Mouse (Mus musculus) intestine, postnatal 0 days (tissue): ENCODE results near the gene Gmds. TPM values are rescaled to one million over a fixed set of nuclear protein-coding genes. Genes with fewer than 3 reads are reported as not detected.

Source experiments
- ATAC-seq: fragments of 200-750 bp; cut with Nextera tagmentation; 2 replicates; pipeline ENCODE4 v1.8.0; 2017; ENCODE audit warnings: mild to moderate bottlenecking, moderate TSS enrichment, moderate library complexity
- H3K27ac ChIP-seq: fragments of 300-500 bp; sonication (generic); 2 replicates; pipeline ENCODE4 v1.5.1; 2014; ENCODE audit warnings: mild to moderate bottlenecking, low read depth, low read length, moderate library complexity
- H3K27me3 ChIP-seq: fragments of 300-500 bp; sonication (generic); replicated peaks from 2 replicates; pipeline ENCODE4 v1.6.1; 2014; ENCODE audit warnings: low read length, mixed read lengths; ENCODE audit not compliant: control insufficient read depth, insufficient read depth
- H3K36me3 ChIP-seq: fragments of 300-500 bp; sonication (generic); 2 replicates; pipeline ENCODE4 v1.6.1; 2014; ENCODE audit warnings: mild to moderate bottlenecking, moderate library complexity; ENCODE audit not compliant: control insufficient read depth, insufficient read depth
- H3K4me1 ChIP-seq: fragments of 300-500 bp; sonication (generic); replicated peaks from 2 replicates; pipeline ENCODE4 v1.6.1; 2014; ENCODE audit warnings: antibody characterized with exemption, low read length, mixed read lengths; ENCODE audit not compliant: control insufficient read depth, insufficient read depth
- H3K4me2 ChIP-seq: fragments of 300-500 bp; sonication (generic); replicated peaks from 2 replicates; pipeline ENCODE4 v1.6.1; 2014; ENCODE audit warnings: low read depth, mild to moderate bottlenecking, moderate library complexity
- H3K4me3 ChIP-seq: fragments of 300-500 bp; sonication (generic); 2 replicates; pipeline ENCODE4 v1.5.1; 2014; ENCODE audit warnings: low read depth, low read length
- H3K9ac ChIP-seq: fragments of 300-500 bp; sonication (generic); 2 replicates; pipeline ENCODE4 v1.6.1; 2014; ENCODE audit warnings: mild to moderate bottlenecking, low read depth, low read length
- H3K9me3 ChIP-seq: fragments of 300-500 bp; sonication (generic); 2 replicates; pipeline ENCODE4 v1.6.1; 2016; ENCODE audit warnings: mixed run types; ENCODE audit not compliant: control insufficient read depth
- CTCF ChIP-seq: sonication (generic); IDR thresholded peaks from 2 replicates; pipeline ENCODE4 v1.5.1; 2016; ENCODE audit warnings: low read depth, mild to moderate bottlenecking, control low read depth, antibody characterized with exemption, moderate library complexity
- WGBS: fragments of 180-500 bp; shearing (Covaris S2); extraction: QIAGEN DNeasy Blood & Tissue Kit; methylation state at CpG from one replicate; pipeline ENCODE4 v1.1.7; 2014; 5-methylcytosine and 5-hydroxymethylcytosine counted together
- polyA plus RNA-seq: library from polyadenylated mRNA; unstranded; fragments of >200 nt; fragmentation: Nextera tagmentation; extraction: Ambion mirVana; gene quantifications from 2 replicates; pipeline ENCODE4 v1.2.1, GENCODE M21; 2015

Gmds gene
- polyA plus RNA-seq, 1 experiment from 2014 or later: 126 TPM

- no peaks in the 10 kb centered on the region for H3K9me3 ChIP-seq
- no peaks in the 10 kb centered on the region for H3K4me1 ChIP-seq
- no peak overlapping the region for H3K4me2 ChIP-seq
- H3K4me3 ChIP-seq: no peak overlapping the region
- TF ChIP-seq CTCF: no peak
- no peaks in the 10 kb centered on the region for H3K36me3 ChIP-seq
- no peak overlapping the region for H3K9ac ChIP-seq
- no peak for ATAC-seq
- WGBS: 55% methylated on average over 2 of the region's 2 CpGs
- H3K27me3 ChIP-seq: no peaks in the 10 kb centered on the region
- H3K27ac ChIP-seq: no peak overlapping the region
Observed at GRCm38 (mm10) chr13:32269757-32270156, 68.8 kb downstream of the Gmds start.

- Histone ChIP-seq H3K27me3 (no peaks in the 10 kb centered on the region), H3K4me3 (no peak overlapping the region), H3K4me1 (no peaks in the 10 kb centered on the region), H3K36me3 (no peaks in the 10 kb centered on the region), H3K27ac (no peak overlapping the region), H3K4me2 (no peak overlapping the region), H3K9ac (no peak overlapping the region), H3K9me3 (no peaks in the 10 kb centered on the region)
- no peak for TF ChIP-seq CTCF
- 67% methylated on average over 2 of the region's 2 CpGs for WGBS
- no peak for ATAC-seq
Observed at GRCm38 (mm10) chr13:32269261-32269660, 69.3 kb downstream of the Gmds start.

- Histone ChIP-seq H3K4me1 (no peaks in the 10 kb centered on the region), H3K36me3 (no peaks in the 10 kb centered on the region), H3K27ac (no peak overlapping the region), H3K4me2 (no peak overlapping the region), H3K9me3 (no peaks in the 10 kb centered on the region), H3K27me3 (no peaks in the 10 kb centered on the region), H3K4me3 (no peak overlapping the region), H3K9ac (no peak overlapping the region)
- ATAC-seq: no peak
- no peak for TF ChIP-seq CTCF
- 31% methylated on average over 3 of the region's 3 CpGs for WGBS
Observed at GRCm38 (mm10) chr13:32268284-32268683, 70.3 kb downstream of the Gmds start.

- no peak overlapping the region for H3K27ac ChIP-seq
- H3K4me2 ChIP-seq: no peak overlapping the region
- H3K27me3 ChIP-seq: no peaks in the 10 kb centered on the region
- H3K9ac ChIP-seq: no peak overlapping the region
- H3K4me3 ChIP-seq: no peak overlapping the region
- H3K36me3 ChIP-seq: no peaks in the 10 kb centered on the region
- WGBS: 7% methylated on average over 2 of the region's 2 CpGs
- H3K9me3 ChIP-seq: no peaks in the 10 kb centered on the region
- no peaks in the 10 kb centered on the region for H3K4me1 ChIP-seq
- no peak for ATAC-seq
- no peak for TF ChIP-seq CTCF
Observed at GRCm38 (mm10) chr13:32267184-32267775, 71.3 kb downstream of the Gmds start.

- ATAC-seq: no peak
Observed at GRCm38 (mm10) chr13:32266721-32267120, 71.8 kb downstream of the Gmds start.

GRCm38 (mm10) chr13:32256121-32256520 is 82.4 kb downstream of the Gmds start:
- H3K4me2 ChIP-seq: no peak overlapping the region
- no peak for ATAC-seq
- H3K4me3 ChIP-seq: no peak overlapping the region
- no peak overlapping the region for H3K9ac ChIP-seq
- WGBS: 63% methylated on average over 2 of the region's 2 CpGs
- no peaks in the 10 kb centered on the region for H3K9me3 ChIP-seq
- H3K27ac ChIP-seq: no peak overlapping the region
- no peak for TF ChIP-seq CTCF
- no peaks in the 10 kb centered on the region for H3K36me3 ChIP-seq
- no peaks in the 10 kb centered on the region for H3K4me1 ChIP-seq
- no peaks in the 10 kb centered on the region for H3K27me3 ChIP-seq

More at GRCm38 (mm10) chr13:32266721-32267120, 71.8 kb downstream of the Gmds start:
- Histone ChIP-seq H3K4me2 (no peak overlapping the region), H3K27me3 (no peaks in the 10 kb centered on the region), H3K9ac (no peak overlapping the region), H3K4me1 (no peaks in the 10 kb centered on the region), H3K27ac (no peak overlapping the region), H3K9me3 (no peaks in the 10 kb centered on the region), H3K36me3 (no peaks in the 10 kb centered on the region), H3K4me3 (no peak overlapping the region)
- TF ChIP-seq CTCF: no peak
- WGBS: 31% methylated on average over 3 of the region's 3 CpGs

GRCm38 (mm10) chr13:32252276-32252675 is 86.3 kb downstream of the Gmds start:
- ATAC-seq: no peak
- Histone ChIP-seq H3K4me2 (no peak overlapping the region), H3K27ac (no peak overlapping the region), H3K4me3 (no peak overlapping the region), H3K36me3 (no peaks in the 10 kb centered on the region), H3K9ac (no peak overlapping the region), H3K9me3 (no peaks in the 10 kb centered on the region), H3K4me1 (no peaks in the 10 kb centered on the region), H3K27me3 (no peaks in the 10 kb centered on the region)
- TF ChIP-seq CTCF: no peak
- 46% methylated on average over 4 of the region's 4 CpGs for WGBS
